Mouse (Mus musculus) embryonic fibroblast, embryonic 13.5 days (primary cell): ENCODE results near the gene Kat7.

Experiments used
- CTCF ChIP-seq: IDR thresholded peaks from 2 replicates; pipeline ENCODE4 v1.5.1; 2011; ENCODE audit warnings: mild to moderate bottlenecking, control low read depth, low read length, moderate library complexity, borderline replicate concordance; ENCODE audit not compliant: insufficient read depth
- POLR2A ChIP-seq: IDR thresholded peaks from 2 replicates; pipeline ENCODE4 v1.6.1; 2011; ENCODE audit warnings: low read depth, mild to moderate bottlenecking, control low read depth, low read length, moderate library complexity

- TF ChIP-seq CTCF (no peak), POLR2A (no peak)
These were observed 27.7 kb downstream of the Kat7 start for GRCm38 (mm10) chr11:95282331-95282730.
